Mouse (Mus musculus) CH12F3 (cell line): ENCODE measurements around the gene Mogs.

Source experiments
- in situ Hi-C: fragments of 300-500 bp; cut with MboI; formaldehyde crosslinking; loops from 2 replicates; pipeline ENCODE4 v1.14.3; 2020; ENCODE audit warnings: low sequenced_read_pairs

The Mogs gene

DNA sequence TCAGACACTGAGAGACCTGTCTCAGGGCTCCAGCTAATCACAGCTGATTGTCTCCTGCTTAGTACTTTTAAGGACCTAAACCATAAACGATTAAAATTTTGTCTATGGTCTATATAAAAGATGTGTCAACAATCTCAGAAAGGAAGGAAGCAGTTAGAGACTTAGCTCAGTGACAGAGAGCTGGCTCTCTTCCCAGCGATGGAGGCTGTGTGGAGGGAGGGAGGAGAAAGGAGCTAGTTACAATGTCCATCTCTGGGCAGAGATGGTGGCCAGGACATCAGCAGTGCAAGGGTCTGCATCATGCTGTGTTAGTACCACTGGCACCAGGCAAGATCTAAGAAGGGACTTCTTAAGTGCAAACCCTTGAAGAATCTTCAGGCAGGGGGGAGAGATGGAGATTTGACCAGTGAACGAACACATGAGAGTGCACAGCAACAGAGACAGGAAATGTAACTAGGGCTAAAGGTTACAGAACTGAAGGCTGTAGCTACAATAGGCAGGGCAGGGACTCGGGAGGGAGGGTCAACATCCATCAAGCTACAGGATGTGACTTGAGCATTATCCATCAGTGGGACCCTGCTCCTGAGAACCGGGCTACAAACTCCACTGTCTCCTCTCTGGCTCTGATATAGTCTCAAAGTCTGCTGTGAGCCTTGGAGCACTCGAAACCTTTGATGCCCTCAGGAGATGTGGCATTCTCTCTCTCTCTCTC is 22.7 kb upstream of the Mogs start:
- in situ Hi-C loops = no loop called here

DNA sequence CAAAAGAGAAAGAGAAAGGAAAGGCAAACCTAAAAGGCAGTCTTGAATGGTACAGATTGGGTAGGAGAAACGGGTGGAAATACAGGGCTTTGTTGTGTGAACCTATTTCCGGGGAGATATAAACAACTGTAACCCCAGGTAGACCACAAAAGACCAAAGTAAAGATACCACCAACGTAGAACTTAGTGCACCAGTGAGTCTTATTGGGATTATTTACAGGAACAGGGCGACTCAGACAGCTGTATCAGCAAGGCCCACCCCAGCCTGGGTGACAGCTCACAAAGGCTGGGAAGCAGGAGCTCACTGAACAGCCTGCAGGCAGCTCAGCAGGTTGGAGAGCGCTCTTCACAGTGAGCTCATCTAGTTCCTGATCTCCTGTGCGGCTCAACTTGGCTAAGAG is 19.3 kb upstream of the Mogs start:
- in situ Hi-C loops = no loop called here

DNA sequence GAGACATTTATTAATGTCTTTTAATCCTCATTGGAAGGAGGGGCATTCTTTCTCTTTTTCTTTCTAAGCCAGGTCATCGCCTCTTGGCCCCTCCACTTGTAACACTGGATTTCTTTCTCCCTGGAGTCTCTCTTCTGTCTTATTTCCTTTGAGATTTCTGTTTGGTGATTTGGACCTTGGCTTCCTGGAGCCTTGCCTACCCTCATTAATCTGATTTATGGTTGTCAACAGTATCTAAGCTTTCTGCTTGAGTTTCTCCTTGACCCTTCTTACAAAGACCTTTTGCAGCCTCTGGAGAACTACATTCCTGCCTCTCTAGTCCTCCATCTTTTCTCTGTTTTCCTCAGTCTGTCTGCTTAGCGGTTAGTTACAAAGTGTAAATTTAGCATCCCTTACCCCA is 16.9 kb upstream of the Mogs start:
- in situ Hi-C loops = no loop called here

DNA sequence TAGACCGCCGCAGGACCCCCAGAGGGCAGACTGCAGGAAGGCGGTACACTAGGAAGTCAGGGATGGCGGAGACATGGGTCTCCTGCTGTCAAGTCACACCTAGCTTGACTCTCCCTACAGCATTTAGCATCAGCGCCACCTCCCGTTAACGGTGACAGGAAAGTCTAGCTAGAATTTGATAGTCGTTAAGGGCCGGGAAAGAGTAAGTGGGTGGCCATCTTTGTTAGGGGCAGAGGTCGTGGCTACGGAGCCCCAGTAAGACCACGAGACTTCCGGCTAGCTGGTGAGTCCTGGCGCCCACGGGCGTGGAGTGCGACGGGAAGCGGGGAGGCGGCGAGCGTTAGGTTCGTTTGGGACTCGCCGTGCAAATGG is 14.0 kb upstream of the Mogs start, which contains the start of the genes Ccdc142 and Gm42688:
Ccdc142 (plus strand) TSS at position 286 of the 372 bp plus-strand sequence.
Gm42688 (plus strand) TSS at position 302 of the 372 bp plus-strand sequence.
- in situ Hi-C loops = no loop called here

DNA sequence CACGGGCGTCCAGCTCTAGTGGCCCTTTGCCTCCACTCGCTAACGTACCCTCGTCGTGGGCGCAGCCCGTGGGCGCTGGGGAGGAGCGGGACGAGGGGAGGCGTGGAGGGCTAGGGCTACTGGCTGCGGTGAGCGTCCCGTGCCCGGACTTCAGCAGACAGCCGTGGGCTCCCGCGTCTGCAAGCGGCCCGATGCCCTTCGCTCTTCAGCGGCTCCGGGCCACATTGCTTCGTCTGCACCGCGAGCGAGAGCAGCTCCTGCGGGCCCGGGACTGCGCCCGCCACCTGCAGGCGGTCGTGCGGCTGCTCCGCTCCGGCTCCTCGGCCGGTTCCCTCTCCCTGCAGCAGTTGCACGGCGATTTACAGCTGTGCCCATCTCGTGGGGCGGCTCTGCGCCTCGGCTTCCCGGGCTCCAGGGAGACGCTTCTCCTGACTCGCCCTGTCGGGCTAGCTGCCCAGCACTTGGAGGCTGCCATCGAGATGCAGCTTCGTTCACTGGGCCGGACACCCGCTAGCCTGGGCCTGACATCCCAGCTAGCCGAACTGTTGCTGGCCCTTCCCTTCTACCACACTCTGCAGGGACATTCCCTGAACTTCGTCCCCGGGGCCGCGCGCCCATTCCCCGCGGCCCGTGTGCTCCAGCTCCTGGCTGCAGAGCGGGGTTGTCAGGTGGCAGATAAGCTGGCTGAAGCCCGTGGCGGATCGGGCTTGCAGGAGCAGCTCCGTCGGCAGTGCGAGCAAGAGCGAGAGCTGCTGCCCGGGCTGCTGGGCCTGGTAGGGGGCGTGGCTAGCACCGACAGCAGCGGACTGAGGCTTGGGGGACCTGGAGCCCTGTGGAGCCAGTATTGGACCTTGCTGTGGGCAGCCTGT is 13.4 kb upstream of the Mogs start:
- in situ Hi-C loops = no loop called here

DNA sequence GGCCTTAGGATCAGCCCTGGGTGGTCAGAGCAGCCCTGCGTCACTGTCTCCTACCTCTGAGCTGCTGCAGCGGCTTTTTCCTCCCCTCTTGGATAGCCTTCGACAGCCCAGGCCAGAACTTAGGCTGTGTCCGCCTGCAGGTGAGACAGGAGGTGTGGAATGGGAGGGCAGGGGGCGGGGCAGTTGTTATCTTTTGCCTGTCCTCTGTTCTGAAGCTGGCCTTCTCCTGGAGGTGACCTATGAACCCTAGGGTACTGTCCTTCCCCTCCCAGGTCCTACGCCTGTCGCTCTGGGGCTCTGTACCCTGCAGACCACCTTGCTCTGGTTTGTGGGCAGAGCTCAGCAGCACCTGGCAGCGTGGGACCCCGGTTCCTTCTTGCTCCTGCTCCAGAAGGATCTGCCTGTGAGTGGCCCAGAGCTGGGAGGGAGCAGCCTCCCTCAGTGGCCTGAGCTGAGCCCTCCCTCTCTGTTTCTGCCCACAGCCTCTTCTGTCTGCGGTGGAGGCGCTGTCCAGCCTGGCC is 12.1 kb upstream of the Mogs start:
- in situ Hi-C loops = no loop called here

DNA sequence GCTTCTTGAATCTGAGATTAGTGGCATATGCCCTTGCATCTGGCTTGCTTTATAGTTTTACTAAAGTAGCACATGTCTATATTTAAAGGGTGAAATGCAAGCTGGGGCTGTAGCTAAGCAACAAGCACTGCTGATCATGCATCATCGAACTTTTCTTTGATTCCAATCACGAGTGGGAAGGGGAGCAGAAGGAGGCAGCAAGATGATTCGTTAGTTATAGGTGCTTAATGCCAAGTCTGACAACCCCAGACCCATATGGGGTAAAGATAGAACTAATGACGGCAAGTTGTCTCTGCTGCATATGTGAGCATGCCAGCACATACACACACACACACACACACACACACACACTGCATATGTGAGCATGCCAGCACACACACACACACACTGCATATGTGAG is 11.1 kb upstream of the Mogs start:
- in situ Hi-C loops = no loop called here

DNA sequence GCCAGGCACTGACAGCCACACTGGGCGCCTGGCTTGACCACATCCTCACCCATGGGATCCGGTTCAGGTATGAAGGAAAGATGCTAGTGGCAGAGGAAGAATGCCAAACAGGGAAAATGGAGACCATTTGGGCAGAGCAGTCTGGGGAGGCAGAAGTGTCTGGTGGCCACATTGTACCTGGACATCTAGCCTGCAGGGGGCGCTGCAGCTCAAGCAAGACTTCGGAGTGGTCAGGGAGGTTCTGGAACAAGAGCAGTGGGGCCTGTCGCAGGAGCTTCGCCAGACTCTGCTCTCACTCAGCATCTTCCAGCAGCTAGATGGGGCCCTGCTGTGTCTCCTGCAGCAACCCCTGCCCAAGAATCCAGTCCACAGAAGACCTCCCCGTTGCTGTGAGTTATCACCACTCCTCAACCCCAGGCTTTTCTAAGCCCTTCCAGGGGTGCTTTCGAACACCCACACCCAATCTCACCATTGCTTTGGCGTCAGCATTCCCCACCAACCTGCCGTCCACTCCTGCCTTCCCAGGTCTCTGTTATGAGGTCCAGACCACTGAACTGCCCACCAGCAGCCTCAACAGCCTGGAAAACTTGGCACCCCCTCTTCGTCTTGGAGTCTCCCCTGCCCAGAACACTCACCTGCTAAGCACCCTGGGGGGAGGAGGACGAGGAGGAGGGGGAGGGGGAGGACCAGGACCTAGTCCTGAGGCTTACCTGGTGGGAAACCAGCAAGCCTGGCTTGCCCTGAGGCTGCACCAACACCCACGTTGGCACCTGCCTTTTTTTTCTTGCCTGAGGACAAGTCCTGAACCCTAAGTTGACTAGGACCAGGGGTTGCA is 7.5 kb upstream of the Mogs start:
- in situ Hi-C loops = no loop called here

DNA sequence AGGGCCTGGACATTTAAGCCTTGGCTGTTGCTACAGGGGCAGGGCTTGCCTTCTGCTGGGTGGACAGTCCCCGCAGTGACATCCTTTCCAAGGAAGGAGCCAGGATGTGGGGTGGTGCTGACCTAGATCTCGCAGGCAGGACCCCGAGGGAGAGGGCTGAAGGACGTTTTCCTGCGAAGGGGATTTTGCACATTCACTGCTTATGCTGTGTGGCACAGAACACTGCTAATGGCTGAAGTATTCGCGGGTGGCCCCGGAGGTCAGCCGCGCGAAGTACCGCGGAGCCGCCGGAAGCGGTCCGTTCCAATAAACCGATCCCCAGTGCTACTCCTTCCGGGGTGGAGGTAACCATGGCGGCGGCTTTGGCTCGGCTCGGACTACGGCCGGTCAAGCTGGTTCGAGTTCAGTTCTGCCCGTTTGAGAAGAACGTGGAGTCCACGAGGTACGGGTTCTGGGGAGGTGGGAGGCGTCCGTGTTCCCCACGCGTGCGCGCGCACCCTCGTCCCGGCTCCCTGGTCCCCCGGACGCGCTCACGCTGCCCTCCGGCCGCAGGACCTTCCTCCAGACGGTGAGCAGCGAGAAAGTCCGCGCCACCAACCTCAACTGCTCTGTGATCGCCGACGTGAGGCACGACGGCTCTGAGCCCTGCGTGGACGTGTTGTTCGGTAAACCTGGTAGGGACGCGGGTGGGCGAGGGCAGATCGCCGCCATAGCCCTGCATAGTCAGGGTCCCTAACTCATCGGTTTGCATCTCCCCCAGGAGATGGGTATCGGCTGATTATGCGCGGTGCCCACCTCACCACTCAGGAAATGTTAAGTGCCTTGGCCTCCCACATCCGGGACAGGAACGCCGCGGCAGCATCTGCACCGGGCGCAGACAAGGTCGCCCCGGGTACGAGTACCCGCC is 6.3 kb upstream of the Mogs start, which contains the start of gene Mrpl53:
Mrpl53 (plus strand) TSS at position 279 of the 907 bp plus-strand sequence.
- in situ Hi-C loops = no loop called here

DNA sequence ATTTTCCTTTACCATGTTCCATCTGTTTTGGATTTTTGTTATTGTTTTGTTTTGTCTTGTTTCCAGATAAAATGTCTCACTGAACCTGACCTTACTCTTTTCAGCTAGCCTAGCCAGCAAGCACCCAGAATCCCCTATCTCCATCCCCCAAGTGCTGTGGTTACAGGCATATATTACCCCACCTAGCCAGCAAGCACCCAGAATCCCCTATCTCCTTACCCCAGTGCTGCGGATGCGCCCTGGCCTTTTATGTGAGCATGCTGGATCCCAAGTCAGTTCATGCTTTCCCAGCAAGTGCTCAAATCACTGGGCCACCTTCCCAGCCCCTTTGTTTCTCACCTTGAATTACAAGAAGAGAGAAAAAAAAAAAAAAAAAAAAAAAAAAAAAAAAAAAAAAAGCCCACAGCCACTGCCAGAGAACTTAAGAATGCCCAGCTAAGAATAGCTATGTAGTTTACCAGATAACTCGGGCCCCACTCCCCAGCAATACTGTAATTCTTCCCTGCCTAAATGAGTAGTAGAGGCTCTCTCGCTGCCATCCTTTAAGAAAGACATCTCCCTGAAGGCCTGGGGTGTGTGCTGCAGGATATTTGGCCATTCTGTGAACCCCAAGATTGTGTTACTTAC is 3.7 kb upstream of the Mogs start:
- in situ Hi-C loops = no loop called here

DNA sequence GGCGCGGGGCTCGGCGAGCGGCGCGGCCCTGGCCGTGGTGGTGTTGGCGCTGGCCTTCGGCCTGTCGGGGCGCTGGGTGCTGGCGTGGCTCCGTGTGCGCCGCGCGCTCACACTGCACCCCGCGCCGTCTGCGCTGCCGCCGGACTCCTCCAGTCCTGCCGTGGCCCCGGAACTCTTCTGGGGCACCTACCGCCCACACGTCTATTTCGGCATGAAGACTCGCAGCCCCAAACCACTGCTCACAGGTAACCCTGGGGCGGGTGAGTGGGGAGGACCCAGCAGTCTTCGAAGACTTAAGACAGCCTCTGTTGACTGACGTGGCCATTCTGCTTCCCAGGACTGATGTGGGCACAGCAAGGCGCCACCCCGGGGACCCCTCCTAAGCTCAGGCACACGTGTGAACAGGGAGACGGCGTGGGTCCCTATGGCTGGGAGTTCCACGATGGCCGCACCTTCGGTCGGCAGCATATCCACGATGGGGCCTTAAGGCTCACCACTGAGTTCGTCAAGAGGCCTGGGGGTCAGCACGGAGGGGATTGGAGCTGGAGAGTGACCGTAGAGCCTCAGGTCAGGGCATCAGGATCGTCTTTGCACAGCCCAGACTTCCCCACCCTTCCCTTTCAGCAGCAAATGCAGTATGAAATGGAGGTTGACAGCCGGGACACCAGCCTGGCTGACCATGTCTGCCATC is 531 bp downstream of the Mogs start:
- in situ Hi-C loops = no loop called here

DNA sequence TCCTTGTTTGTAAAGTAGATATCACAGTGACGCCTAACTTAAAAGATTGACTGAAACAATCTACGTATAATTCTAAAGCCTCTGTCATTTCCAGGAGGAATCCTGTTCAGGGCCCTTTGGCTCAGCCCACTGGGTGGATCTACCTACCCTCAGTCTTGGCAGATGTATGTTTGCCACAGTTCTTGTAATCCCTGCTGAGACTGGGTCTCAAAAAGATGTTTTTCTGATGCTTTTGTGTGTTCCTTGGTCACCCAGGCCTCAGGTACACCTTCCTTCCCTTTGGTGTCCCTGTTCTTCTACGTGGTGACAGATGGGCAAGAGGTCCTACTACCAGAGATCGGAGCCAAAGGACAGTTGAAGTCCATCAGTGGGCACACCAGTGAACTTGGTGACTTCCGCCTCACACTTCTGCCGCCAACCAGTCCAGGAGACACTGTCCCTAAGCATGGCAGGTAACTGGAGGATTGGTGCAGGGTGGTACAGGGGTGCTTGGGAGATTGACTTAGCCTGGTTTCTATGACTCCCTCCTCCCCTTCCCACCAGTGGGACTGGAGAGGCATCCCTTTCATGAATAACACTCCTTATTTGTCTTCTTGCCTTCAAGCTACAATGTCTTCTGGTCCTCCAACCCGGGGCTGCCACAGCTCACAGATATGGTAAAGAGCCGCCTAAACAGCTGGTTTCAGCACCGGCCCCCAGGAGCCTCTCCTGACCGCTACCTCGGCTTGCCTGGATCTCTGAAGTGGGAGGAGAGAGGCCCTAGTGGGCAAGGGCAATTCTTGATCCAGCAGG is 1.3 kb downstream of the Mogs start:
- in situ Hi-C loops = no loop called here

DNA sequence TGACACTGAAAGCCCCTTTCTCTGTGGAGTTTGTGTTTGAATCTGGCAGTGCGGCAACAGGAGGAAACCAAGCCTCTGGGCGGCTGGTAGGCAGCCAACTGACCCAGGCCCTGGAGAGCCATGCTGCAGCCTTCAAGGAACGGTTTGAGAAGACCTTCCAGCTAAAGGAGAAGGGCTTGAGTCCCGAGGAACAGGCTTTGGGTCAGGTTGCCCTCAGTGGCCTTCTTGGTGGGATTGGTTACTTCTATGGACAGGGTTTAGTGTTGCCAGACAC is 1.8 kb downstream of the Mogs start:
- in situ Hi-C loops = no loop called here

DNA sequence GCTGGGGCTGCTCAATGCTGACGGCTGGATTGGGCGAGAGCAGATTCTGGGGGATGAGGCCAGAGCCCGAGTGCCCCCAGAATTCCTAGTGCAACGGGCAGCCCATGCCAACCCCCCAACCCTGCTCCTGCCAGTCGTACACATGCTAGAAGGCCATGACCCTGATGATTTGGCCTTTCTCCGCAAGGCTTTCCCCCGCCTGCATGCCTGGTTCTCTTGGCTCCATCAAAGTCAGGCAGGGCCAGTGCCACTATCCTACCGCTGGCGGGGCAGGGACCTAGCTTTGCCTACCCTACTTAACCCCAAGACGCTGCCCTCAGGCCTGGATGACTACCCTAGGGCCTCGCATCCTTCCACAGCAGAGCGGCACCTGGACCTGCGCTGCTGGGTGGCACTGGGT is 2.3 kb downstream of the Mogs start:
- in situ Hi-C loops = no loop called here

DNA sequence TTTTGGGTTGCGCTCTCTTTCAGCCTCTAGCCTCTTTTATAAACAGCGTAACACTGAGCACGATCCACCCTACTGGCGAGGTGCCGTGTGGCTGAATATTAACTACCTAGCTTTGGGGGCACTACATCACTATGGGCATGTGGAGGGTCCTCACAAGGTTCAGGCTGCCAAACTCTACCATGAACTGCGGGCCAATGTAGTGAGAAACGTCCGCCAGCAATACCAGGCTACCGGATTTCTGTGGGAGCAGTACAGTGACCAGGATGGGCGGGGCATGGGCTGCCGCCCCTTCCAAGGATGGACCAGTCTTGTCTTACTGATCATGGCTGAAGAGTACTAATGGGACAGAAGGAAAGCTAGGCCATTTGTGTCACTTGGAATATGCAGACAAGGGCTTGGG is 3.1 kb downstream of the Mogs start:
- in situ Hi-C loops = no loop called here

DNA sequence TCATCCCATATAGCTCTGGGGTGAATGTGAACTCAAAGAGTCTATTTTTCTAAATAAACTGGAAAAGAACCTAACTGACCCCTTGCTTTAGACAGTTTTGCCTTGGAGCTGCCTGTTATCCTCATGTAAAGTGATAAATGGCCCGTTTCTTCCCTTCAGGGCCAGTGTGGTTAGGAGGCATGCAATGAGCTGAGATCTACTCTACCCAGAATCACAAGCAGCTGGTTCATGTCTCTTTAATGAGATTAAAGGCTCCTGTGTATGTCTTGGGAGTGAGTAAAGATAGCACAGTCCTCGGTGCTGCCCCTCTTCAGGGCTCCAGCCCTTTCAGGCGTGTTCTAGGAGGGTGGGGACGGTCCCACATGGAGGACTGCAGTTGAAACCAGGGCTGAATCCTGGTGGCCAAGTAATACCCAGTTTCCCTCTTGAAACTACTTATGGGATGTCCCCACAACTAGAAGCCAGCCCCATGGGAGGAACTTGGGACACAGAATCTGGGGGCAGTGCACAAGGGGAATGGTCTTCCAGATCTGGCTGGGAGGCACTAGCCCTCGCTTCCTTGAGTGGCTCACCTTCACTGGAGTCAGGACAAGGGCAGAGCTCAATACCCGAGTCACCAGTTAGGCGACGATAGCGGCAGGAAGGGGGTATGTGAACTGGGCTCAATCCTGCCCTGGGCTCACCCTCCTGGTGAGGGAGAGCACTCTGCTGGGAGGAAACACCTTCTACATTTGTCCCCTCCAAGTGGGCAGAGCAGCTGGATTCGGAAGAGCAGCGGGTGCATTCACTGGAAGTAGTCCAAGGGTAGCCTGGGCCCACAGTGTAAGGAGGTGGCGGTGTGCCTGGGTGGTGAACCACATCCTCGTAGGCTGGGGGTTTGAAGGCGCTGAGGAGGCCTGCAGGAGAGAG is 3.8 kb downstream of the Mogs start:
- in situ Hi-C loops = no loop called here

DNA sequence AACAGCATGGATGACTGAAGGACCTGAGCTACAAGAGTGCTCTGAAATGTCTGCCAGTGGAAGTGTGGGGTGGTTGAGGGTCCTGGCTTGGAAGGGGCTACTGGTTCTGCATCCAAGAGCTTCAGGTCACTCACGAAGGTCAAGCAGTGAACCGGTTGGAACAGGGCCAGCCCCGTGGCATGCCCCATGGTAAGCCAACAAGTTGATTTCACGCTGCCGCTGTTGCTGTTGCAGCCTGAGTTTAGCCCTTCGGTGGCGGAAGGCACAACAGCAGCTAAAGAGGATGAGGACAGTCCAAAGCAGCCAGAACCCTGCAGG is 4.4 kb downstream of the Mogs start:
- in situ Hi-C loops = no loop called here
